Mouse (Mus musculus) myocyte (in vitro differentiated cells): ENCODE results near the gene Mindy4. TPM values are rescaled to one million over a fixed set of nuclear protein-coding genes. Genes with fewer than 3 reads are reported as not detected.

ENCODE experiments used
- H3K27me3 ChIP-seq: one replicate; pipeline ENCODE4 v1.6.1; 2011; ENCODE audit not compliant: control insufficient read depth, insufficient read depth, insufficient read length
- H3K36me3 ChIP-seq: one replicate; pipeline ENCODE4 v1.6.1; 2011; ENCODE audit not compliant: control insufficient read depth, insufficient read depth
- H3K4me2 ChIP-seq: one replicate; pipeline ENCODE4 v1.6.1; 2011; ENCODE audit warnings: low read depth, control low read depth
- H3K4me3 ChIP-seq: one replicate; pipeline ENCODE4 v1.5.1; 2011; ENCODE audit warnings: mild to moderate bottlenecking, control low read depth, moderate library complexity
- H3K79me2 ChIP-seq: one replicate; pipeline ENCODE4 v1.6.1; 2011; ENCODE audit not compliant: control insufficient read depth, insufficient read depth
- H3ac ChIP-seq: one replicate; pipeline ENCODE4 v1.6.1; 2011; ENCODE audit not compliant: control insufficient read depth, insufficient read length
- CEBPB ChIP-seq: IDR thresholded peaks from 2 replicates; pipeline ENCODE4 v1.6.1; 2011; ENCODE audit warnings: mild to moderate bottlenecking, moderate library complexity; ENCODE audit not compliant: poor library complexity, insufficient read depth, severe bottlenecking
- E2F4 ChIP-seq: IDR thresholded peaks from one replicate; pipeline ENCODE4 v1.6.1; 2011; ENCODE audit warnings: mild to moderate bottlenecking, control low read depth, moderate library complexity; ENCODE audit not compliant: insufficient read depth
- MAX ChIP-seq: IDR thresholded peaks from one replicate; pipeline ENCODE4 v1.6.1; 2011; ENCODE audit warnings: low read depth, mild to moderate bottlenecking, control low read depth
- MYOD1 ChIP-seq, 3 experiments: IDR thresholded peaks; one replicate each; pipeline ENCODE4 v1.6.1; 2011; ENCODE audit warnings: control low read depth in 2 of 3, low read depth in 2 of 3, mild to moderate bottlenecking in 2 of 3, moderate library complexity in 1 of 3; ENCODE audit not compliant: insufficient read length in 2 of 3, control insufficient read depth in 1 of 3
- MYOG ChIP-seq, 3 experiments: IDR thresholded peaks; one replicate each; pipeline ENCODE4 v1.6.1; 2011; ENCODE audit warnings: control low read depth in 2 of 3, low read depth in 2 of 3, mild to moderate bottlenecking in 2 of 3; ENCODE audit not compliant: insufficient read length in 2 of 3, control insufficient read depth in 1 of 3, insufficient read depth in 1 of 3
- POLR2A ChIP-seq: IDR thresholded peaks from one replicate; pipeline ENCODE4 v1.6.1; 2011; ENCODE audit warnings: low read depth, mild to moderate bottlenecking, control low read depth, moderate library complexity; ENCODE audit not compliant: insufficient read length
- POLR2AphosphoS2 ChIP-seq: IDR thresholded peaks from one replicate; pipeline ENCODE4 v1.6.1; 2011; ENCODE audit warnings: low read depth, control low read depth; ENCODE audit not compliant: insufficient read length
- REST ChIP-seq: IDR thresholded peaks from one replicate; pipeline ENCODE4 v1.6.1; 2011; ENCODE audit warnings: mild to moderate bottlenecking, control low read depth, moderate library complexity; ENCODE audit not compliant: insufficient read depth, insufficient read length
- SRF ChIP-seq: IDR thresholded peaks from one replicate; pipeline ENCODE4 v1.6.1; 2011; ENCODE audit warnings: low read depth; ENCODE audit not compliant: control insufficient read depth, insufficient read length
- TCF12 ChIP-seq: IDR thresholded peaks from one replicate; pipeline ENCODE4 v1.6.1; 2011; ENCODE audit warnings: mild to moderate bottlenecking, control low read depth; ENCODE audit not compliant: poor library complexity, insufficient read depth, severe bottlenecking
- TCF3 ChIP-seq: IDR thresholded peaks from one replicate; pipeline ENCODE4 v1.6.1; 2011; ENCODE audit warnings: low read depth, control low read depth; ENCODE audit not compliant: insufficient read length
- USF1 ChIP-seq: IDR thresholded peaks from one replicate; pipeline ENCODE4 v1.6.1; 2011; ENCODE audit warnings: low read depth, mild to moderate bottlenecking, control low read depth, moderate library complexity
- polyA plus RNA-seq: library from polyadenylated mRNA; unstranded; fragments of >200 nt; fragmentation: generic; extraction: Trizol; gene quantifications from one replicate; pipeline ENCODE4 v1.2.1, GENCODE M21; 2012; ENCODE audit warnings: missing spikeins

Mindy4 gene
- polyA plus RNA-seq, 1 experiment: 5.0 TPM

DNA sequence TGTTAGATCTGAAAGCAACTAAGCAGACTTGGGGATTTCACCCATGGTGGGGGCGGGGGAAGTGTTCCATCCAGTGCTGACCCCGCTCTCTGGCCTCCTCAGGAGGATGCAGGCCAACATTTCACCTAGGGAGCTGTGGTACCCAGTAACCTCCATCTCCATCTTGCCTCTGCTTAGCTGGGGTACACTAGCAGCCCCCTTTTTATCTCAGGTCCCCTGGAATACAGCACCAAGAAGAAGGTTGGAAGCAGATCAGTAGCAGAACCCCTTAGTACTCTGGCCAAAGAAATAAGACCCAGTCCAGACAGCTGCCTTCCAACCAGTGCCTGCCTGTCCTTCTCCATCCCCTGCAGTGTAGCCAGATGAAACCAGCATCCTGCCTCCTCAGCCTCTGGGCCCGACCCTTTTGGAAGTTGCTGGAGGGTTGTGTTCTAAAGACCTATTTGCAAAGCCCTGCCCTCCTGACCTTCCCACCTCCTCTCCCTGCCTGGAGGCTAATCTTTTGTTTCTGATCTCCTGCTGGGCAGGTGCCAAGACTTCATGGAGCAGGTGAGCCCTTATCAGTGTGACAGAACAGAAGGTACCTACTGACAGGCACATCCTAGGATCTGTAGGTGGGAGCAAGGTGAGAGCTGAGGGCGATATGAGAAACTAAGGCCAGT is 151.4 kb downstream of the Mindy4 start:
- Histone ChIP-seq H3K27me3 (no peaks in the 10 kb centered on the region), H3K36me3 (no peaks in the 10 kb centered on the region), H3K4me2 (no peak overlapping the region), H3K79me2 (no peaks in the 10 kb centered on the region), H3K4me3 (no peak overlapping the region), H3ac (no peak overlapping the region)
- TF ChIP-seq TCF3 (no peak), POLR2AphosphoS2 (no peak), POLR2A (no peak), MYOD1 (IDR thresholded peaks at IDR 0.05; ENCODE audit: control insufficient read depth in 1 of 3, insufficient read length in 2 of 3, low read depth in 2 of 3) (no peak)

GRCm38 (mm10) chr6:55355575-55355974 is 152.4 kb downstream of the Mindy4 start:
- Histone ChIP-seq H3K4me3 (no peak overlapping the region), H3K79me2 (no peaks in the 10 kb centered on the region), H3K36me3 (no peaks in the 10 kb centered on the region), H3K27me3 (no peaks in the 10 kb centered on the region), H3K4me2 (no peak overlapping the region), H3ac (no peak overlapping the region)
- TF ChIP-seq E2F4 (no peak), POLR2A (no peak), TCF12 (no peak), MAX (no peak), CEBPB (no peak), REST (no peak), USF1 (no peak), TCF3 (no peak), POLR2AphosphoS2 (no peak), MYOD1 (IDR thresholded peaks at IDR 0.05; ENCODE audit: control insufficient read depth in 1 of 3, insufficient read length in 2 of 3, low read depth in 2 of 3) (no peak), SRF (no peak), MYOG (IDR thresholded peaks at IDR 0.05; ENCODE audit: control insufficient read depth in 1 of 3, insufficient read depth in 1 of 3, insufficient read length in 2 of 3, low read depth in 2 of 3) (no peak)

DNA sequence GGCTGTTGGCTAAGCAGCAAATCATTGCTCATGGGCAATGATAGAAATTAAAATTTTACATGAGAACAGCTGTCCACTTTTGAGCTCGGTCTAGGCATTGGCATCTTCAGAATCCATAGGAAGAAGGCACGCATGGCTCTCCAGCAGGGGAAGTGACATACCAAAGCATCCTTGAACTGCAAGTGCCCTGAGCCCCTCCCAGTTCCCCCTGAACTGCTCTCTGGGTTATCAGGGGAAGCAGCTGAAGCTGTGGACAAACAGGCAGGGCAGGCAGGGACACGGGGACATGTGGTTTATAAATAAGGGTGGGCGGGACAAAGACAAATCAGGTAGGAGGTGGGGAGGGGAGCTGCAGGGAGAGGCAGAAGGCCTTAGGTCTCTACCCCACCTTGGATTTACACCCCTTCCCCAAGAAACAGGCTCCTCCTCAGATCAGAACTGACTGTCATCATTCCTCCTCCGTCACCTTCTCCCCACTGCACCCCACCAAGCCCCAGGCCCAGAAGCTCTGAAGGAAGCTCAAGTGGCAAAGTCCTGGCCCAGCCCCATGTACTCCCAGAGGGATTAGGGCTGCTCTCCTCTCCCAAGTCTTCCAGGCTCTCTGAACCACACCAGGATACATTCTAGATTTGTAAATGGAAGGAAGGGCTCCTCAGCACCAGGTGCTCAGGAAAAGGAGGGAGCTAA is 153.0 kb downstream of the Mindy4 start:
- Histone ChIP-seq H3K79me2 (no peaks in the 10 kb centered on the region), H3K27me3 (no peaks in the 10 kb centered on the region), H3K4me3 (no peak overlapping the region), H3K36me3 (no peaks in the 10 kb centered on the region), H3ac (no peak overlapping the region), H3K4me2 (no peak overlapping the region)
- no peak for TF ChIP-seq SRF
- no peak for TF ChIP-seq POLR2AphosphoS2
- no peak for TF ChIP-seq E2F4
- TF ChIP-seq TCF12: no peak
- no peak for TF ChIP-seq MAX
- no peak for TF ChIP-seq MYOG (IDR thresholded peaks at IDR 0.05; ENCODE audit: control insufficient read depth in 1 of 3, insufficient read depth in 1 of 3, insufficient read length in 2 of 3, low read depth in 2 of 3)
- TF ChIP-seq USF1: no peak
- no peak for TF ChIP-seq MYOD1 (IDR thresholded peaks at IDR 0.05; ENCODE audit: control insufficient read depth in 1 of 3, insufficient read length in 2 of 3, low read depth in 2 of 3)
- TF ChIP-seq REST: no peak
- TF ChIP-seq CEBPB: no peak
- no peak for TF ChIP-seq POLR2A
- no peak for TF ChIP-seq TCF3

GRCm38 (mm10) chr6:55356976-55357635 is 153.9 kb downstream of the Mindy4 start:
- H3K36me3 ChIP-seq: no peaks in the 10 kb centered on the region

More at GRCm38 (mm10) chr6:55356976-55357635, 153.9 kb downstream of the Mindy4 start:
- no peaks in the 10 kb centered on the region for H3K79me2 ChIP-seq
- H3K4me3 ChIP-seq: no peak overlapping the region
- no peak for TF ChIP-seq MYOD1 (IDR thresholded peaks at IDR 0.05; ENCODE audit: control insufficient read depth in 1 of 3, insufficient read length in 2 of 3, low read depth in 2 of 3)
- no peak for TF ChIP-seq MAX
- no peak for TF ChIP-seq TCF3
- no peak for TF ChIP-seq CEBPB
- no peak for TF ChIP-seq USF1
- TF ChIP-seq REST: no peak
- TF ChIP-seq POLR2A: no peak
- no peak for TF ChIP-seq TCF12
- no peaks in the 10 kb centered on the region for H3K27me3 ChIP-seq
- H3K4me2 ChIP-seq: no peak overlapping the region
- no peak overlapping the region for H3ac ChIP-seq
